Mouse (Mus musculus): Measurements from ENCODE around the gene Dusp6. TPM values are rescaled to one million over a fixed set of nuclear protein-coding genes. Genes with fewer than 3 reads are reported as not detected.

Dusp6 gene
- polyA plus RNA-seq, 1 experiment from 2014 or later: 206 TPM

- WGBS: 85% methylated on average over 8 of the region's 8 CpGs
Measured at GRCm38 (mm10) chr10:99259840-99260239, 3.2 kb upstream of the Dusp6 start.

DNA sequence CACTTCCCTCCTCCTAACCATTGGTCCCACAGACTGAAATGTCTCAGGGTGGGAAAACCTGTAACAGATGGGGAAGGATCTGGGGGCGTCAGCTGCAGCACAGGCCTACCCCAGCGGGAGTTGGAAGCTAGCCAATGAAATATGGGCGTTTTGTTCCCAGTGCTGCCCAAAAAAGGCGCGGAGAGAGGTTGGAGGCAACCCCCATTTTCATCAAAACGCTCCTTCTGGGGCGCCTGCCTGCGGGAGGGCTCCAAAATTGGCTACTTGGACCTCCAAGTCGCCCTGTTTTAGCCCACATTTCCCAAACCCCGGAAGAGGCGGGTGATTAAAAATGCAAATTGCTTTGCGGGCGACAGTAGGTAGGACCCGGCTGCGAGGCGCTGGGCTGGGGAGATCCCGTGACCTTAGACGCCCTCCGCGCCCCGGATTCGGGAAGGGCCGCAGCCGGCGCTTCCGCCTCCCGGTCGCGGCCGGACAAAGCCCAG is 1.8 kb upstream of the Dusp6 start:
- Histone ChIP-seq H3K9me3 (replicated peaks) (no peaks in the 10 kb centered on the region), H3K27ac (peak overlapping the region; percentile 99), H3K36me3 (peaks cover 19% of the 10 kb centered on the region), H3K4me1 (peaks cover 49% of the 10 kb centered on the region), H3K4me3 (peak overlapping the region; percentile 94), H3K27me3 (ENCODE audit: low read depth, poor library complexity, severe bottlenecking) (no peaks in the 10 kb centered on the region)
- DNase-seq (ENCODE audit: low spot score): peak; percentile 84
- under 1% methylated on average over 30 of the region's 30 CpGs for WGBS

More at GRCm38 (mm10) chr10:99259840-99260239, 3.2 kb upstream of the Dusp6 start:
- no peaks in the 10 kb centered on the region for H3K9me3 ChIP-seq (replicated peaks)
- peak overlapping the region; percentile 99; the same call in 1 of the 2 replicates for H3K27ac ChIP-seq
- no peak overlapping the region for H3K4me3 ChIP-seq
- H3K27me3 ChIP-seq (ENCODE audit: low read depth, poor library complexity, severe bottlenecking): no peaks in the 10 kb centered on the region
- DNase-seq (ENCODE audit: low spot score): no peak
- peaks cover 48% of the 10 kb centered on the region for H3K4me1 ChIP-seq
- H3K36me3 ChIP-seq: peaks cover 5% of the 10 kb centered on the region

- Histone ChIP-seq H3K36me3 (peaks cover 25% of the 10 kb centered on the region), H3K9me3 (replicated peaks) (no peaks in the 10 kb centered on the region), H3K4me3 (peak overlapping the region; percentile 94), H3K27ac (peak overlapping the region; percentile 99), H3K4me1 (peaks cover 49% of the 10 kb centered on the region), H3K27me3 (ENCODE audit: low read depth, poor library complexity, severe bottlenecking) (no peaks in the 10 kb centered on the region)
- under 1% methylated on average over 62 of the region's 62 CpGs for WGBS
- DNase-seq (ENCODE audit: low spot score): peak; percentile 92
Measured at GRCm38 (mm10) chr10:99261636-99262318, 1.3 kb upstream of the Dusp6 start.

DNA sequence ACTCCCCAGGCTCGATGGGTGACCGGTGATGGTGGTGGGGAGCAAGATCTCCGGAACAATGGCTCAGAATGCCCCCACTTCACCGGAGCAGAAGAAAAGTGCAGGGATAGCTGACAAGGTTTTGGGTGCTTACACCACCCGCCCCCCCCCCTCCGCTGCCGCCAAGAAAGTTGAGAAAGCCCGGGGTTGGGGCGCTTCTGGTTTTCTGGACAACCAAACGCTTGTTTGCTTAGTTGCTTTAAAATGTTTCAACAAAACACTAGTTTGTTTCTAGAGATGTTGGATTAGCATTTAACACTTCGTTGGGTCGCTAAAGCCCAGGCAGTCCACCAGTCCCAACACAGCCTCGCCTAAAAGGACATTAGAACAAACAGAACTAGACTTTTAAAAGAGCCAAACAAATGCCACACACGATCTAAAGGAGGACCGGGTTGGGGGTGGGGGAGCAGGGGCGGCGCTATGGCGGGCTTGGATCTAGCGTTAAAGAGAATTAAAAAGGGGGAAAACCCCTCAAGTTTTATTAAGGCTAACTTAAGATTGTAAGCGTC is 638 bp upstream of the Dusp6 start:
- Histone ChIP-seq H3K27me3 (ENCODE audit: low read depth, poor library complexity, severe bottlenecking) (no peaks in the 10 kb centered on the region), H3K4me3 (peak overlapping the region; percentile 94), H3K4me1 (peaks cover 48% of the 10 kb centered on the region), H3K27ac (peak overlapping the region; percentile 99), H3K9me3 (replicated peaks) (no peaks in the 10 kb centered on the region), H3K36me3 (peaks cover 31% of the 10 kb centered on the region)
- DNase-seq (ENCODE audit: low spot score): peak; percentile 74
- 0% methylated on average over 20 of the region's 20 CpGs for WGBS

- WGBS: under 1% methylated on average over 66 of the region's 66 CpGs
- DNase-seq (ENCODE audit: low spot score): peak; percentile 77
- Histone ChIP-seq H3K27ac (peak overlapping the region; percentile 99), H3K9me3 (replicated peaks) (no peaks in the 10 kb centered on the region), H3K4me1 (peaks cover 55% of the 10 kb centered on the region), H3K27me3 (ENCODE audit: low read depth, poor library complexity, severe bottlenecking) (no peaks in the 10 kb centered on the region), H3K36me3 (peaks cover 37% of the 10 kb centered on the region), H3K4me3 (peak overlapping the region; percentile 94)
Measured at GRCm38 (mm10) chr10:99263419-99264221, 589 bp downstream of the Dusp6 start.

DNA sequence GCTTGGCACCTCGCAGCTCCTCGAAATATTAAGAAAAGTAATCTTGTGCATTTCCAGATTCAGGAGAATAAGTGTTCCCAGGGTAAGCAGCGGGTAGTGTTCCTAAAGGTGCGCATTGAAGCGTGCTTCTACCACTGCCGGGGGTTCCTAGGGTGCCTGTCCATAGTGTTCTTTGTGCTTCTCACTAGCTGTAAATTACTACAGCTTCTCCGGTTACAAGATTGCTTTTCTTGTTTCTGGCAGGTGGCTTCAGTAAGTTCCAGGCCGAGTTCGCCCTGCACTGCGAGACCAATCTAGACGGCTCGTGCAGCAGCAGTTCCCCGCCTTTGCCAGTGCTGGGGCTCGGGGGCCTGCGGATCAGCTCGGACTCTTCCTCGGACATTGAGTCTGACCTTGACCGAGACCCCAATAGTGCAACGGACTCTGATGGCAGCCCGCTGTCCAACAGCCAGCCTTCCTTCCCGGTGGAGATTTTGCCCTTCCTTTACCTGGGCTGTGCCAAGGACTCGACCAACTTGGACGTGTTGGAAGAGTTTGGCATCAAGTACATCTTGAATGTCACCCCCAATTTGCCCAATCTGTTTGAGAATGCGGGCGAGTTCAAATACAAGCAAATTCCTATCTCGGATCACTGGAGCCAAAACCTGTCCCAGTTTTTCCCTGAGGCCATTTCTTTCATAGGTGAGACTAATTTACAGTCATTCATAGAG is 1.4 kb downstream of the Dusp6 start:
- H3K9me3 ChIP-seq (replicated peaks): no peaks in the 10 kb centered on the region
- H3K27ac ChIP-seq: peak overlapping the region; percentile 99
- under 1% methylated on average over 26 of the region's 26 CpGs for WGBS
- H3K36me3 ChIP-seq: peaks cover 37% of the 10 kb centered on the region
- no peaks in the 10 kb centered on the region for H3K27me3 ChIP-seq (ENCODE audit: low read depth, poor library complexity, severe bottlenecking)
- peak; percentile 70 for DNase-seq (ENCODE audit: low spot score)
- H3K4me3 ChIP-seq: peak overlapping the region; percentile 94
- H3K4me1 ChIP-seq: peaks cover 63% of the 10 kb centered on the region

DNA sequence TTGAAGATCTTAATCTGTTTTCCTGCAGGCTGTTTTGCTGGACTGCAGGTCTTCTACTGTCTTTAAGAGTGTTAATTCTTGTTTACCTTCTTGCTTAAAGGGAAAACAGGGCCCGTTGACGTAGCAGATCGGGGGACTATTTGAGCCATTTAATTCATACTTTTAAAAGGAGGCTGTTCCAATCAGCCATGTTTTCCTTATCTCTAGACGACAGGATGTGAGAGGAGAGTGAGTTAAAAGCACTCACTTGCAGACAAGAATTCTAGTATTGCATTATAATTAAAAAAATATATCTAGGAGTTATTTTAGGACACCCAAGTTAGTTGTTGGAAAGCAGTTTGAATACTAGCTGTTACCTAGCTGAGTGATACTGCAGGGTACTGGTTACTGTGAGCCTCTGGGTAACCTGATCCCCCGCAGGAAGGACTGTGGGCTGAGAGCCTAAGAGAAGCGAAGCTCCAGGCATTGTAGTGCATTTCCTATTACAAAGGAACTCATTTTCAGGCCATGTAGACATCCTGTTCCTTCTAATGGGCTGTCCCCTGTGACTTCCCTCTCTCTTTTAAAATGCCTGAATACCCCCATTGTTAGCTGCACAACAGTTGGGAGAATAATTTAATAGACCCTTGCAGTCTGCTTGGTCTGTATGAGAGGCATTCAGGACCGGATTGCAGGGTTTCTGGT is 2.1 kb downstream of the Dusp6 start:
- Histone ChIP-seq H3K4me1 (peaks cover 65% of the 10 kb centered on the region), H3K27me3 (ENCODE audit: low read depth, poor library complexity, severe bottlenecking) (no peaks in the 10 kb centered on the region), H3K27ac (peak overlapping the region; percentile 99), H3K9me3 (replicated peaks) (no peaks in the 10 kb centered on the region), H3K4me3 (peak overlapping the region; percentile 94), H3K36me3 (peaks cover 37% of the 10 kb centered on the region)
- WGBS: 2% methylated on average over 7 of the region's 7 CpGs
- DNase-seq (ENCODE audit: low spot score): no peak

DNA sequence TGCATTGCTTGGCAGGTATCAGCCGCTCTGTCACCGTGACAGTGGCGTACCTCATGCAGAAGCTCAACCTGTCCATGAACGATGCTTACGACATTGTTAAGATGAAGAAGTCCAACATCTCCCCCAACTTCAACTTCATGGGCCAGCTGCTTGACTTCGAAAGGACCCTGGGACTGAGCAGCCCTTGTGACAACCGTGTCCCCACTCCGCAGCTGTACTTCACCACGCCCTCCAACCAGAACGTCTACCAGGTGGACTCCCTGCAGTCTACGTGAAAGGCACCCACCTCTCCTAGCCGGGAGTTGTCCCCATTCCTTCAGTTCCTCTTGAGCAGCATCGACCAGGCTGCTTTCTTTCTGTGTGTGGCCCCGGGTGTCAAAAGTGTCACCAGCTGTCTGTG is 3.0 kb downstream of the Dusp6 start:
- Histone ChIP-seq H3K4me3 (peak overlapping the region; percentile 94), H3K4me1 (peaks cover 65% of the 10 kb centered on the region), H3K9me3 (replicated peaks) (no peaks in the 10 kb centered on the region), H3K36me3 (peaks cover 37% of the 10 kb centered on the region), H3K27me3 (ENCODE audit: low read depth, poor library complexity, severe bottlenecking) (no peaks in the 10 kb centered on the region), H3K27ac (peak overlapping the region; percentile 99)
- DNase-seq (ENCODE audit: low spot score): peak; percentile 55
- whole genome bisulfite sequencing: 30% methylated on average over 14 of the region's 14 CpGs

GRCm38 (mm10) chr10:99267621-99268020 is 4.6 kb downstream of the Dusp6 start:
- Histone ChIP-seq H3K27me3 (ENCODE audit: low read depth, poor library complexity, severe bottlenecking) (no peaks in the 10 kb centered on the region), H3K4me1 (peaks cover 56% of the 10 kb centered on the region), H3K36me3 (peaks cover 37% of the 10 kb centered on the region), H3K9me3 (replicated peaks) (no peaks in the 10 kb centered on the region), H3K27ac (peak overlapping the region; percentile 99), H3K4me3 (peak overlapping the region; percentile 94)
- DNase-seq (ENCODE audit: low spot score): no peak
- 58% methylated on average over 1 of the region's 1 CpGs for WGBS

DNA sequence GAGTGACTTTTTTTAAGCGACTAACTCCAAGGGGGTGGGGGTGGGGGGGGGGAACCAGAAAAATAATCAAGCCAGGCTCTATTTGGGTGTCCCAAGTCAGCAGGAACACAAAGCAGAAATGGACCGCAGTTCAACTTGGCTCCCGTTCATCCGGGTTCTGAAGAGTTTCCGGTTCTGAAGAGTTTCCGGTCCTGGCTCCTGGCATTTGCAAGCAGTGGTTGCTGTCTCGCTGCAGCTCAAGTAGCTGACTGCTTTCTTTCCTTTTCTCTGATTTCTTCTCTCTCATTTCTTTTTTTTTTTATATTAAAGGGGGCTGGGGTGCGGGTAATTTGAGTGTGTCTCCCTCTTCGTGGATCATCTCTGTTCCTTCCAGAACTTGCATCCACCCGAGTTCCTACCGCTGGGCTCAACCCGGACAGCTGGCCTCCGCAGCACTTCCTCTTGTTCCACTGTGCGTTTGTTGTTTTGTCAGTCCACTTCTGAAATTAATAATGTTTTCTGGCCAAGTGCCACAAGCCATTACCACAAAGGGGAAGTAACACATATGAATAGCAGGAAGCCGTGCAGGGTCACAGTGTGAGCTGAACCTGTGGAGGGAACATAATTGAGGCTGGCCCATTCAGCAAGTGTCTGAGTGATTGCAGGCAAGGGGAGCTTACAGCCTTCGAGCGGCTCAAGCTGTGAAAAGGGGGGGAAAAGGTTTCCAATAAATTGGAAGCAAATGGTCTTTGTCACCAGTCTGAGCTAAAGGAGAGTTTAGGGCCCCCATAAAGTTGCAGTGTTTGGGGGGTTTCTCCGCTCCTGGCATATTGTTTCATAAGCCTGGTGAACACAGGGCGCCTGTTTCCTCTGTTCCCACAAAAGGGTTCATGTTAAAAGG is 5.6 kb downstream of the Dusp6 start:
- peaks cover 63% of the 10 kb centered on the region for H3K4me1 ChIP-seq
- 16% methylated on average over 19 of the region's 19 CpGs for WGBS

GRCm38 (mm10) chr10:99269301-99269701 is 6.3 kb downstream of the Dusp6 start:
- peak overlapping the region; percentile 99 for H3K27ac ChIP-seq

More for the DNA sequence above, 5.6 kb downstream of the Dusp6 start:
- Histone ChIP-seq H3K9me3 (replicated peaks) (no peaks in the 10 kb centered on the region), H3K4me3 (peak overlapping the region; percentile 94), H3K27ac (peak overlapping the region; percentile 99), H3K36me3 (peaks cover 37% of the 10 kb centered on the region), H3K27me3 (ENCODE audit: low read depth, poor library complexity, severe bottlenecking) (no peaks in the 10 kb centered on the region)
- DNase-seq (ENCODE audit: low spot score): peak; percentile 84

More at GRCm38 (mm10) chr10:99269301-99269701, 6.3 kb downstream of the Dusp6 start:
- peaks cover 37% of the 10 kb centered on the region for H3K36me3 ChIP-seq
- no peaks in the 10 kb centered on the region for H3K27me3 ChIP-seq (ENCODE audit: low read depth, poor library complexity, severe bottlenecking)
- peak; percentile 70 for DNase-seq (ENCODE audit: low spot score)
- no peaks in the 10 kb centered on the region for H3K9me3 ChIP-seq (replicated peaks)
- WGBS: 2% methylated on average over 4 of the region's 4 CpGs
- peak overlapping the region; percentile 19 for H3K4me3 ChIP-seq
- peaks cover 63% of the 10 kb centered on the region for H3K4me1 ChIP-seq

All from limb, embryonic 10.5 days (tissue).